Mouse (Mus musculus): ENCODE data around the gene Cfap221. TPM values are rescaled to one million over a fixed set of nuclear protein-coding genes. Genes with fewer than 3 reads are reported as not detected.

Cfap221 gene
- total RNA-seq, 2 experiments from 2014 or later = not detected

- Histone ChIP-seq H3K27ac (peak overlapping the region; percentile 59), H3K4me3 (no peak overlapping the region)
- intact Hi-C loops (cut with DNase I) = no loop called here
- DNase-seq = no peak
- no peak for TF ChIP-seq CTCF (IDR thresholded peaks at IDR 0.05)
Observed at GRCm38 (mm10) chr1:120024331-120025049, 27.5 kb upstream of the Cfap221 start.

- Histone ChIP-seq H3K4me3 (no peak overlapping the region), H3K27ac (no peak overlapping the region)
- no peak for DNase-seq
- no peak for TF ChIP-seq CTCF (IDR thresholded peaks at IDR 0.05)
- intact Hi-C loops (cut with DNase I) = no loop called here
Observed at GRCm38 (mm10) chr1:120021951-120022350, 24.9 kb upstream of the Cfap221 start.

- no peak overlapping the region for H3K27ac ChIP-seq
- H3K4me3 ChIP-seq = no peak overlapping the region
- DNase-seq = no peak
- intact Hi-C loops (cut with DNase I) = no loop called here
- TF ChIP-seq CTCF (IDR thresholded peaks at IDR 0.05) = no peak
Observed at GRCm38 (mm10) chr1:120020322-120020897, 23.4 kb upstream of the Cfap221 start.

- H3K4me3 ChIP-seq = no peak overlapping the region
- no peak overlapping the region for H3K27ac ChIP-seq
- DNase-seq = no peak
- no peak for TF ChIP-seq CTCF (IDR thresholded peaks at IDR 0.05)
- intact Hi-C loops (cut with DNase I) = loop anchor here (10.0 kb wide), 1 partner anchor 565 kb away; no protein-coding TSS in a partner anchor
Observed at GRCm38 (mm10) chr1:120019428-120019827, 22.4 kb upstream of the Cfap221 start.

- Histone ChIP-seq H3K27ac (no peak overlapping the region), H3K4me3 (no peak overlapping the region)
- TF ChIP-seq CTCF (IDR thresholded peaks at IDR 0.05) = no peak
- DNase-seq = no peak
- intact Hi-C loops (cut with DNase I) = loop anchor here (10.0 kb wide), 1 partner anchor 564 kb away; no protein-coding TSS in a partner anchor
Observed at GRCm38 (mm10) chr1:120018900-120019299, 21.9 kb upstream of the Cfap221 start.

- no peak for DNase-seq
- intact Hi-C loops (cut with DNase I) = loop anchor here (10.0 kb wide), 1 partner anchor 561 kb away; no protein-coding TSS in a partner anchor
- Histone ChIP-seq H3K4me3 (no peak overlapping the region), H3K27ac (no peak overlapping the region)
- TF ChIP-seq CTCF (IDR thresholded peaks at IDR 0.05) = peak; percentile 48
Observed at GRCm38 (mm10) chr1:120016240-120016639, 19.2 kb upstream of the Cfap221 start.

- no peak overlapping the region for H3K4me3 ChIP-seq
- peak; percentile 78 for DNase-seq
- peak; percentile 81 for TF ChIP-seq CTCF (IDR thresholded peaks at IDR 0.05)
- H3K27ac ChIP-seq = no peak overlapping the region
- intact Hi-C loops (cut with DNase I) = loop anchor here (2.0 to 10.0 kb wide), 3 partner anchors 194 to 558 kb away; no protein-coding TSS in a partner anchor
Observed at GRCm38 (mm10) chr1:120013111-120013510, 16.1 kb upstream of the Cfap221 start.

GRCm38 (mm10) chr1:120012638-120013037, 15.6 kb upstream of the Cfap221 start:
- no peak overlapping the region for H3K27ac ChIP-seq
- intact Hi-C loops (cut with DNase I) = loop anchor here (2.0 to 10.0 kb wide), 3 partner anchors 194 to 558 kb away; no protein-coding TSS in a partner anchor
- no peak overlapping the region for H3K4me3 ChIP-seq
- no peak for DNase-seq
- TF ChIP-seq CTCF (IDR thresholded peaks at IDR 0.05) = no peak

GRCm38 (mm10) chr1:120007851-120008588, 11.0 kb upstream of the Cfap221 start:
- intact Hi-C loops (cut with DNase I) = no loop called here
- H3K27ac ChIP-seq = no peak overlapping the region

GRCm38 (mm10) chr1:120006844-120007790, 10.1 kb upstream of the Cfap221 start, which contains the start of gene Sctr:
Gene Sctr (plus strand): TSS chr1:120006894.
- no peak for TF ChIP-seq CTCF (IDR thresholded peaks at IDR 0.05)
- Histone ChIP-seq H3K4me3 (peak within 1 kb of the TSS; percentile 54), H3K27ac (no peak within 1 kb of the TSS)
- intact Hi-C loops (cut with DNase I) = no loop called here
- no peak for DNase-seq

More at GRCm38 (mm10) chr1:120007851-120008588, 11.0 kb upstream of the Cfap221 start:
- H3K4me3 ChIP-seq = peak overlapping the region; percentile 54
- TF ChIP-seq CTCF (IDR thresholded peaks at IDR 0.05) = no peak
- DNase-seq = no peak

GRCm38 (mm10) chr1:119997644-119998043, 610 bp upstream of the Cfap221 start:
- Histone ChIP-seq H3K4me3 (peak overlapping the region; percentile 67), H3K27ac (no peak overlapping the region)
- DNase-seq = no peak
- TF ChIP-seq CTCF (IDR thresholded peaks at IDR 0.05) = no peak
- intact Hi-C loops (cut with DNase I) = no loop called here

- H3K27ac ChIP-seq = no peak overlapping the region
- DNase-seq = no peak
- intact Hi-C loops (cut with DNase I) = no loop called here
- no peak overlapping the region for H3K4me3 ChIP-seq
- no peak for TF ChIP-seq CTCF (IDR thresholded peaks at IDR 0.05)
Observed at GRCm38 (mm10) chr1:119986555-119986954, 10.5 kb downstream of the Cfap221 start.

Measured in gastrocnemius, adult 2 months (tissue).